Mouse (Mus musculus) intestine, embryonic 16.5 days (tissue): ENCODE results near the gene Stpg4. TPM values are rescaled to one million over a fixed set of nuclear protein-coding genes. Genes with fewer than 3 reads are reported as not detected.

Experiments
- ATAC-seq: fragments of 200-750 bp; cut with Nextera tagmentation; 2 replicates; pipeline ENCODE4 v1.8.0; 2017; ENCODE audit warnings: moderate TSS enrichment, moderate library complexity
- H3K27ac ChIP-seq: fragments of 300-500 bp; sonication (generic); 2 replicates; pipeline ENCODE4 v1.5.1; 2014; ENCODE audit warnings: mild to moderate bottlenecking, low read length
- H3K27me3 ChIP-seq: fragments of 300-500 bp; sonication (generic); replicated peaks from 2 replicates; pipeline ENCODE4 v1.6.1; 2014; ENCODE audit warnings: low read length, control low read depth, mixed read lengths; ENCODE audit not compliant: control insufficient read depth, insufficient read depth
- H3K36me3 ChIP-seq: fragments of 300-500 bp; sonication (generic); 2 replicates; pipeline ENCODE4 v1.6.1; 2014; ENCODE audit warnings: low read length, control low read depth; ENCODE audit not compliant: control insufficient read depth, insufficient read depth
- H3K4me1 ChIP-seq: fragments of 300-500 bp; sonication (generic); 2 replicates; pipeline ENCODE4 v1.6.1; 2014; ENCODE audit warnings: low read length, control low read depth, mixed read lengths; ENCODE audit not compliant: control insufficient read depth, insufficient read depth
- H3K4me2 ChIP-seq: fragments of 300-500 bp; sonication (generic); 2 replicates; pipeline ENCODE4 v1.6.1; 2014; ENCODE audit warnings: low read depth, low read length, control low read depth
- H3K4me3 ChIP-seq: fragments of 300-500 bp; sonication (generic); 2 replicates; pipeline ENCODE4 v1.5.1; 2014; ENCODE audit warnings: mild to moderate bottlenecking, low read length
- H3K9ac ChIP-seq: fragments of 300-500 bp; sonication (generic); 2 replicates; pipeline ENCODE4 v1.6.1; 2014; ENCODE audit warnings: low read depth, low read length
- H3K9me3 ChIP-seq: fragments of 300-500 bp; sonication (generic); 2 replicates; pipeline ENCODE4 v1.6.1; 2016; ENCODE audit warnings: low read length, control low read depth; ENCODE audit not compliant: control insufficient read depth
- WGBS: fragments of 180-500 bp; shearing (Covaris S2); extraction: QIAGEN DNeasy Blood & Tissue Kit; methylation state at CpG from one replicate; pipeline ENCODE4 v1.1.7; 2014; 5-methylcytosine and 5-hydroxymethylcytosine counted together
- polyA plus RNA-seq: library from polyadenylated mRNA; unstranded; fragments of >200 nt; fragmentation: Nextera tagmentation; extraction: Ambion mirVana; gene quantifications from 2 replicates; pipeline ENCODE4 v1.2.1, GENCODE M21; 2015

Gene Stpg4
- polyA plus RNA-seq, 1 experiment from 2014 or later = not detected

DNA sequence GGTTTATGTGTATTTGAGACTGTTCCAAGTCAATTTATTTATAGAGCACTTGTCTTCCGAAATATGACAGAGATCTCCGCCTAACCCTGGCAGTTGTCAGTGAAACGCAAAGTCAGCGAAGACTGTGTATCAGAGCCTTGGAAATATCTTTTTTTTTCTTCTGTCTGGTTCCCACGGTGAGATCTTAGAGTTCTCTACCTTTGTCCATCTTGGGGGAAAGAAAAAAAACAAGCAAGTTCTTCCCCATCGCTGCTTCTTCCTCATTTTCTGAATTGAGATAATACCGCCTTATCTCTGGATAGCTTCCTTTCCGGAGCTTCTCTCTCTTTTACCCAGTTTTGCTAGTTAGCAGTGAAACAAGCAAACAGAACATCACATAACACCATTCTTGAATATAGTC lies 21.3 kb upstream of the Stpg4 start:
- Histone ChIP-seq H3K36me3 (no peaks in the 10 kb centered on the region), H3K4me3 (no peak overlapping the region), H3K9ac (no peak overlapping the region), H3K4me1 (peaks cover 5% of the 10 kb centered on the region), H3K4me2 (no peak overlapping the region), H3K9me3 (no peaks in the 10 kb centered on the region), H3K27ac (no peak overlapping the region), H3K27me3 (no peaks in the 10 kb centered on the region)
- 82% methylated on average over 8 of the region's 8 CpGs for WGBS
- no peak for ATAC-seq

DNA sequence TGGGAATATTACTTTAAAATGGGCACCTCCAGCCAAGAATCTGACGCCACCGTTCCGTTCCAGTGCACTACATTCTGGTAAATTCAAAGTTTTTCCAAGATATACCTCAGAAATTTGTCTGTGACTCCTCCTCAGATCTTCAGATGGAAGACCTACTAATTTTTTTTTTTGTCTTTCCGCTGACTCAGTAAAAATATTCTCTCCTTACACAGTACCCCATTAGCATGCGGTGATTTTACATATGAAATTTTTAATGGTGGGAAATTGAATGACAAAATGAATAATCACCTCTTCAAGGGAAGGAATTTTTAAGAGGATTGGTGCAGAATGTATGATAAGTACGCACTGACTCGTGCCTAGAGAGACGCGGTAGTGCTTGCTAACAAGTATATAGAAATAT lies 20.8 kb upstream of the Stpg4 start:
- Histone ChIP-seq H3K27ac (no peak overlapping the region), H3K4me3 (no peak overlapping the region), H3K9ac (no peak overlapping the region), H3K4me1 (peaks cover 11% of the 10 kb centered on the region), H3K36me3 (no peaks in the 10 kb centered on the region), H3K4me2 (no peak overlapping the region), H3K9me3 (no peaks in the 10 kb centered on the region), H3K27me3 (no peaks in the 10 kb centered on the region)
- 90% methylated on average over 9 of the region's 9 CpGs for WGBS
- no peak for ATAC-seq

DNA sequence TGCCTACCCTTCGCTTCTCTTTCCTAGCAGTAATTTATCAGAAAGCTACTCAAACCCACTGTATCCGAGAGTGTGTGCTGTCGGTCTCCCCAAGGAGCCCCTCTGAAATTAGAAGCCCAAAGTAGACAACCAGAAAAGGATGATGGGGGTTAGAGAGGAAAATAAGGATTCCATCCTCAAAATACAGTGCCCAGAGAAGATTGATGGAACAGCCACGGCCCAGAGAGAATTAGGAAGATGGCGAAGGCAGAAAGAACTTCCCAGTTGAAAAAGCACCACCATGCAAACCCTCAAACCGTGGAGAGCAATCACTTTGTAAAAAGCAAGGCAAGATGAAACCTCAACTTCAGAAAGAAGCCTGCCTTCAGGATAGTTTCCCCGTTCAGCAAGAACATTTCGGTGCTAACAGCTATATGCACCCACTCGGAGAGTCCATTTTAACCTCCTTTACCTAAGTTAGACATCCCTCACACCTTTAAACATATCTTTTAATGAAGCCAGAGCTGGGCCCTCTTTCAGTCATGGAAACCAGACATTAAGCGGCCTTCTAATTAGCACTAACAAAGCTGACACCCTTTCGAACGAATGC lies 20.2 kb upstream of the Stpg4 start:
- H3K4me1 ChIP-seq = peaks cover 16% of the 10 kb centered on the region
- 57% methylated on average over 12 of the region's 12 CpGs for WGBS
- no peaks in the 10 kb centered on the region for H3K9me3 ChIP-seq
- H3K27me3 ChIP-seq = no peaks in the 10 kb centered on the region
- no peaks in the 10 kb centered on the region for H3K36me3 ChIP-seq
- H3K4me2 ChIP-seq = peak overlapping the region; percentile 68
- peak overlapping the region; percentile 92 for H3K4me3 ChIP-seq
- peak overlapping the region; percentile 93 for H3K27ac ChIP-seq
- no peak for ATAC-seq
- peak overlapping the region; percentile 98 for H3K9ac ChIP-seq

GRCm38 (mm10) chr17:87446767-87447611 lies 19.4 kb upstream of the Stpg4 start, which contains the start of gene Calm2:
Calm2 (minus strand) TSS chr17:87446935.
- H3K4me1 ChIP-seq = peaks cover 18% of the 10 kb centered on the region
- peak; percentile 90 for ATAC-seq
- peak within 1 kb of the TSS; percentile 98 for H3K9ac ChIP-seq
- no peaks in the 10 kb centered on the region for H3K27me3 ChIP-seq
- no peaks in the 10 kb centered on the region for H3K36me3 ChIP-seq
- peak within 1 kb of the TSS; percentile 71 for H3K4me2 ChIP-seq
- H3K4me3 ChIP-seq = peak within 1 kb of the TSS; percentile 92
- under 1% methylated on average over 65 of the region's 69 CpGs for WGBS
- no peaks in the 10 kb centered on the region for H3K9me3 ChIP-seq
- peak within 1 kb of the TSS; percentile 96 for H3K27ac ChIP-seq

- no peaks in the 10 kb centered on the region for H3K9me3 ChIP-seq
- H3K4me3 ChIP-seq = peak overlapping the region; percentile 92
- peak overlapping the region; percentile 98 for H3K9ac ChIP-seq
- H3K4me2 ChIP-seq = peak overlapping the region; percentile 71
- no peaks in the 10 kb centered on the region for H3K27me3 ChIP-seq
- WGBS = under 1% methylated on average over 38 of the region's 86 CpGs
- ATAC-seq = peak; percentile 68
- H3K4me1 ChIP-seq = peaks cover 23% of the 10 kb centered on the region
- H3K36me3 ChIP-seq = no peaks in the 10 kb centered on the region
- peak overlapping the region; percentile 96 for H3K27ac ChIP-seq
Measured at GRCm38 (mm10) chr17:87445917-87446766, 18.6 kb upstream of the Stpg4 start.

DNA sequence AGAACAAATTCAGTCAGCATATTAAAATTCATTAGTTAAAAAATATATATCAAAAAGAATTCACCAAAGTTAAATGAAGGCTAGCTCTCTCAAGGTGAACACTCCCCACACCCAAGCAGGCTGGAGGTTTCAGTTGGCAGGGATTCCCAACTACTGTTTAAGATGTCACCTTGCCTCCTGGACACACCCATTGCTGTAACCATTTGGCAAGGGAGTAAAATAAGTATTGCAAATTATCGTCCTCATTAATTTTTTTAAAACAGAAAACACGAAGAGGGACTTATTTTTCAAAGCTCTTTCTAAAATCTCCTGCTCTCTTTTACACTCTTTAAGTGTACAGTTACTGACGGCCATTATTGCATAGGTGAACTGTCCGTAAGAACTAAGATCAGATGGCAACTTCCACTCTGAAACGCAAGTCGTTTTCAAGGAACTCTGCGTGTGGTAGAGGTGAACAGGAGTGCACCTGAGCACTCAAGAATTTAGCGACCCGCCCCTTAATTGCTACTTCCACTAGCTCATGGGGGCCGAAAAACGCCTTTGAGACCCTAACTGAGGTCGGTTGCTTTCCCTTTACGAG lies 17.9 kb upstream of the Stpg4 start:
- Histone ChIP-seq H3K27ac (peak overlapping the region; percentile 96), H3K9ac (peak overlapping the region; percentile 98), H3K4me1 (peaks cover 24% of the 10 kb centered on the region), H3K36me3 (no peaks in the 10 kb centered on the region), H3K4me2 (peak overlapping the region; percentile 71), H3K4me3 (peak overlapping the region; percentile 92), H3K27me3 (no peaks in the 10 kb centered on the region), H3K9me3 (no peaks in the 10 kb centered on the region)
- no peak for ATAC-seq
- WGBS = under 1% methylated on average over 13 of the region's 13 CpGs

- 39% methylated on average over 4 of the region's 4 CpGs for WGBS
- Histone ChIP-seq H3K9ac (no peak overlapping the region; the same call in 1 of the 2 replicates), H3K27ac (no peak overlapping the region), H3K9me3 (no peaks in the 10 kb centered on the region), H3K4me2 (peak overlapping the region; percentile 51), H3K36me3 (no peaks in the 10 kb centered on the region), H3K4me1 (peaks cover 24% of the 10 kb centered on the region), H3K27me3 (no peaks in the 10 kb centered on the region), H3K4me3 (peak overlapping the region; percentile 37)
- ATAC-seq = no peak
Measured at GRCm38 (mm10) chr17:87444763-87445162, 17.2 kb upstream of the Stpg4 start.

- no peaks in the 10 kb centered on the region for H3K9me3 ChIP-seq
- peaks cover 24% of the 10 kb centered on the region for H3K4me1 ChIP-seq
- no peaks in the 10 kb centered on the region for H3K27me3 ChIP-seq
- H3K36me3 ChIP-seq = no peaks in the 10 kb centered on the region
- no peak for ATAC-seq
- H3K4me3 ChIP-seq = no peak overlapping the region
- 46% methylated on average over 2 of the region's 2 CpGs for WGBS
- no peak overlapping the region for H3K27ac ChIP-seq
- no peak overlapping the region for H3K4me2 ChIP-seq
- H3K9ac ChIP-seq = no peak overlapping the region
Measured at GRCm38 (mm10) chr17:87441537-87441936, 14.0 kb upstream of the Stpg4 start.

DNA sequence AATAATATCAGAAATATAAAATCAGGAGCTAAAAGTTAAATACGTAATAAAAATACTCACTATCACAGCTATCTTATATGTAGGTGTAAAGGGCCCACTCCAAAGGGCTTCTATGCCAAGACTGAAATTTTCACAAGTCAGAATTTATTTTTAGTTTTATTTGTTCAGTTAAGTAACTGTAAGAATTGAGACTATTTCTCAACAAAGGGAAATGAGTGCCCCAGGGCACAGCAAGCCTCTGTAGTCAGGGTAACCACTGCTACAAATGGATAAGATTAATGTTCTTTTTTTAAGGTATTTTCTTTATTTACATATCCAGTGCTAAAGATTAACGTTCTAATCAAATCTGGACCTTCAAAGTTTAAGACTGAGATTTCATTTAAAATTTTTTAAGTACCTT lies 11.9 kb upstream of the Stpg4 start:
- ATAC-seq = no peak
- no peak overlapping the region for H3K4me2 ChIP-seq
- peaks cover 4% of the 10 kb centered on the region; the same call in 1 of the 2 replicates for H3K36me3 ChIP-seq
- no peaks in the 10 kb centered on the region for H3K9me3 ChIP-seq
- no peak overlapping the region for H3K9ac ChIP-seq
- H3K4me1 ChIP-seq = peaks cover 22% of the 10 kb centered on the region
- 83% methylated on average over 2 of the region's 2 CpGs for WGBS
- no peaks in the 10 kb centered on the region for H3K27me3 ChIP-seq
- H3K27ac ChIP-seq = no peak overlapping the region
- H3K4me3 ChIP-seq = no peak overlapping the region
